Mouse (Mus musculus): ENCODE data around the gene Slc19a1. TPM values are rescaled to one million over a fixed set of nuclear protein-coding genes. Genes with fewer than 3 reads are reported as not detected.

Slc19a1 gene
- total and polyA plus RNA-seq, 2 experiments from 2014 or later = 36.7 to 39.7 TPM

GRCm38 (mm10) chr10:77021399-77022052 is 10.5 kb upstream of the Slc19a1 start:
- H3K36me3 ChIP-seq (ENCODE audit: insufficient read depth) = no peaks in the 10 kb centered on the region
- peak overlapping the region; percentile 19; the same call in 1 of the 2 replicates for H3K9ac ChIP-seq
- H3K4me2 ChIP-seq (ENCODE audit: low read depth) = peak overlapping the region; percentile 36
- H3K4me1 ChIP-seq (ENCODE audit: insufficient read depth) = no peaks in the 10 kb centered on the region
- DNase-seq (peak; percentile 86), ATAC-seq (peak; percentile 89)
- no peaks in the 10 kb centered on the region for H3K27me3 ChIP-seq (ENCODE audit: insufficient read depth, low read length)
- H3K4me3 ChIP-seq (ENCODE audit: low read depth, low read length) = 0 out of 2 replicates have a peak overlapping the region, but pooled peaks have one; percentile 15
- 26% methylated on average over 17 of the region's 17 CpGs for WGBS
- H3K9me3 ChIP-seq (ENCODE audit: low read length) = no peaks in the 10 kb centered on the region
- TF ChIP-seq CTCF (IDR thresholded peaks at IDR 0.05; ENCODE audit: low read depth) = peak; percentile 97
- no peak overlapping the region for H3K27ac ChIP-seq (ENCODE audit: low read depth, low read length)

- 86% methylated on average over 13 of the region's 13 CpGs for WGBS
- ATAC-seq = no peak
- Histone ChIP-seq H3K9me3 (ENCODE audit: low read length) (no peaks in the 10 kb centered on the region), H3K4me2 (ENCODE audit: low read depth) (no peak overlapping the region), H3K4me3 (ENCODE audit: low read depth, low read length) (no peak overlapping the region), H3K27me3 (ENCODE audit: insufficient read depth, low read length) (no peaks in the 10 kb centered on the region), H3K9ac (no peak overlapping the region), H3K4me1 (ENCODE audit: insufficient read depth) (no peaks in the 10 kb centered on the region), H3K27ac (ENCODE audit: low read depth, low read length) (no peak overlapping the region), H3K36me3 (ENCODE audit: insufficient read depth) (no peaks in the 10 kb centered on the region)
- no peak for DNase-seq
- no peak for TF ChIP-seq CTCF (IDR thresholded peaks at IDR 0.05; ENCODE audit: low read depth)
These were observed 9.5 kb upstream of the Slc19a1 start for GRCm38 (mm10) chr10:77022301-77023130.

GRCm38 (mm10) chr10:77024231-77024630 is 7.8 kb upstream of the Slc19a1 start:
- Histone ChIP-seq H3K36me3 (ENCODE audit: insufficient read depth) (no peaks in the 10 kb centered on the region), H3K27ac (ENCODE audit: low read depth, low read length) (no peak overlapping the region), H3K4me1 (ENCODE audit: insufficient read depth) (no peaks in the 10 kb centered on the region), H3K9me3 (ENCODE audit: low read length) (no peaks in the 10 kb centered on the region), H3K4me3 (ENCODE audit: low read depth, low read length) (no peak overlapping the region), H3K27me3 (ENCODE audit: insufficient read depth, low read length) (no peaks in the 10 kb centered on the region), H3K9ac (no peak overlapping the region), H3K4me2 (ENCODE audit: low read depth) (no peak overlapping the region)
- ATAC-seq (no peak), DNase-seq (no peak)
- WGBS = 84% methylated on average over 5 of the region's 5 CpGs
- TF ChIP-seq CTCF (IDR thresholded peaks at IDR 0.05; ENCODE audit: low read depth) = no peak

GRCm38 (mm10) chr10:77026944-77027343 is 5.1 kb upstream of the Slc19a1 start:
- WGBS = 79% methylated on average over 3 of the region's 3 CpGs
- ATAC-seq (no peak), DNase-seq (no peak)
- Histone ChIP-seq H3K27ac (ENCODE audit: low read depth, low read length) (no peak overlapping the region), H3K27me3 (ENCODE audit: insufficient read depth, low read length) (no peaks in the 10 kb centered on the region), H3K4me3 (ENCODE audit: low read depth, low read length) (no peak overlapping the region), H3K4me1 (ENCODE audit: insufficient read depth) (no peaks in the 10 kb centered on the region), H3K9me3 (ENCODE audit: low read length) (no peaks in the 10 kb centered on the region), H3K4me2 (ENCODE audit: low read depth) (no peak overlapping the region), H3K9ac (no peak overlapping the region), H3K36me3 (ENCODE audit: insufficient read depth) (no peaks in the 10 kb centered on the region)
- no peak for TF ChIP-seq CTCF (IDR thresholded peaks at IDR 0.05; ENCODE audit: low read depth)

- DNase-seq = no peak
- no peak for TF ChIP-seq CTCF (IDR thresholded peaks at IDR 0.05; ENCODE audit: low read depth)
- Histone ChIP-seq H3K27ac (ENCODE audit: low read depth, low read length) (no peak overlapping the region), H3K9ac (no peak overlapping the region), H3K9me3 (ENCODE audit: low read length) (no peaks in the 10 kb centered on the region), H3K27me3 (ENCODE audit: insufficient read depth, low read length) (no peaks in the 10 kb centered on the region), H3K4me2 (ENCODE audit: low read depth) (no peak overlapping the region), H3K4me1 (ENCODE audit: insufficient read depth) (peaks cover 3% of the 10 kb centered on the region; the same call in 1 of the 2 replicates), H3K4me3 (ENCODE audit: low read depth, low read length) (no peak overlapping the region), H3K36me3 (ENCODE audit: insufficient read depth) (no peaks in the 10 kb centered on the region)
- no peak for ATAC-seq
- WGBS = 78% methylated on average over 6 of the region's 6 CpGs
These were observed 3.2 kb upstream of the Slc19a1 start for GRCm38 (mm10) chr10:77028782-77029296.

- Histone ChIP-seq H3K36me3 (ENCODE audit: insufficient read depth) (no peaks in the 10 kb centered on the region), H3K27ac (ENCODE audit: low read depth, low read length) (no peak overlapping the region), H3K27me3 (ENCODE audit: insufficient read depth, low read length) (no peaks in the 10 kb centered on the region), H3K4me1 (ENCODE audit: insufficient read depth) (peaks cover 10% of the 10 kb centered on the region), H3K4me2 (ENCODE audit: low read depth) (no peak overlapping the region), H3K9me3 (ENCODE audit: low read length) (no peaks in the 10 kb centered on the region), H3K9ac (no peak overlapping the region), H3K4me3 (ENCODE audit: low read depth, low read length) (no peak overlapping the region)
- DNase-seq = no peak
- no peak for TF ChIP-seq CTCF (IDR thresholded peaks at IDR 0.05; ENCODE audit: low read depth)
- 89% methylated on average over 4 of the region's 4 CpGs for WGBS
- ATAC-seq = no peak
These were observed 2.3 kb upstream of the Slc19a1 start for GRCm38 (mm10) chr10:77029761-77030160.

DNA sequence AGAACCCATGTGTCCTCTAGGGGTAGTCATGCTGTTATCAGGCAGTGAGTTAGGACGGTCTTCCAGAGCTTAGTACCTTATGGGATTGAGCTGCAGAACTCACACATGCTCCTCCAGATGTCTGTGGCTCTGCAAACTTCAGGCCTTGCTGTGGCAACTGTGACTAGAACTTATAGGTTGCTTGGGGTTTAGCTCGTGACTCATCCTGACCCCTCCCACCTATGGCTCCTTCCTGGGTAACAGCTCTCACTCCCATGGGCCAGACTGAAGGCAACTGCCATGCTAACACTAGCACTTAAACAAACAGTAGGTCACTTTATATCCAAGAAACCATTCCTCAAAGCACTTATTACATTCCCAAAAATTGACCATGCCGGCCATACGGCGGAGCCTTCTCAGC is 1.4 kb upstream of the Slc19a1 start:
- Histone ChIP-seq H3K27ac (ENCODE audit: low read depth, low read length) (no peak overlapping the region), H3K9me3 (ENCODE audit: low read length) (no peaks in the 10 kb centered on the region), H3K4me2 (ENCODE audit: low read depth) (no peak overlapping the region), H3K4me3 (ENCODE audit: low read depth, low read length) (no peak overlapping the region), H3K27me3 (ENCODE audit: insufficient read depth, low read length) (no peaks in the 10 kb centered on the region), H3K9ac (no peak overlapping the region), H3K36me3 (ENCODE audit: insufficient read depth) (no peaks in the 10 kb centered on the region), H3K4me1 (ENCODE audit: insufficient read depth) (peaks cover 15% of the 10 kb centered on the region)
- WGBS = 89% methylated on average over 5 of the region's 5 CpGs
- DNase-seq = no peak
- ATAC-seq = no peak
- no peak for TF ChIP-seq CTCF (IDR thresholded peaks at IDR 0.05; ENCODE audit: low read depth)

Measured in forebrain, postnatal 0 days (tissue).